Mouse (Mus musculus) heart, adult 2 months (tissue): ENCODE measurements at regions not wholly inside any gene's neighbourhood (a gene's known extent, or its start where the extent isn't known, plus 50 kb on each side); places are given as distances from the start of the nearest gene placed in this dataset.

ENCODE experiments used
- DNase-seq, 2 experiments: peaks; one replicate each; pipeline ENCODE4 v3.0.0; 2021
- H3K27ac ChIP-seq: fragments of 200-600 bp; 2 replicates; pipeline ENCODE4 v1.8.1; 2022
- H3K27me3 ChIP-seq: fragments of 200-500 bp; 2 replicates; pipeline ENCODE4 v1.6.1; 2012; ENCODE audit warnings: mild to moderate bottlenecking, low read length, inconsistent platforms, mixed read lengths; ENCODE audit not compliant: control insufficient read depth, insufficient read depth
- H3K36me3 ChIP-seq: fragments of 200-500 bp; 2 replicates; pipeline ENCODE4 v1.6.1; 2012; ENCODE audit warnings: low read length, inconsistent platforms; ENCODE audit not compliant: control insufficient read depth, insufficient read depth
- H3K4me1 ChIP-seq: fragments of 200-500 bp; 2 replicates; pipeline ENCODE4 v1.6.1; 2011; ENCODE audit warnings: low read length; ENCODE audit not compliant: control insufficient read depth, insufficient read depth
- H3K4me3 ChIP-seq: fragments of 200-600 bp; 2 replicates; pipeline ENCODE4 v1.8.1; 2022
- H3K79me2 ChIP-seq: fragments of 200-500 bp; replicated peaks from 2 replicates; pipeline ENCODE4 v1.6.1; 2012; ENCODE audit warnings: mild to moderate bottlenecking, inconsistent platforms, low read length, moderate library complexity, mixed read lengths; ENCODE audit not compliant: control insufficient read depth, insufficient read depth
- H3K9ac ChIP-seq: fragments of 200-500 bp; 2 replicates; pipeline ENCODE4 v1.6.1; 2012; ENCODE audit warnings: low read depth, mild to moderate bottlenecking, control low read depth, inconsistent platforms, low read length, mixed read lengths
- CTCF ChIP-seq: fragments of 200-600 bp; IDR thresholded peaks from 2 replicates; pipeline ENCODE4 v1.8.1; 2022; ENCODE audit warnings: antibody characterized with exemption, mild to moderate bottlenecking, moderate library complexity
- EP300 ChIP-seq: fragments of 200-500 bp; IDR thresholded peaks from 2 replicates; pipeline ENCODE4 v1.6.1; 2011; ENCODE audit warnings: low read depth, low read length, control low read depth; ENCODE audit not compliant: insufficient read depth
- POLR2A ChIP-seq: fragments of 200-500 bp; IDR thresholded peaks from 2 replicates; pipeline ENCODE4 v1.6.1; 2011; ENCODE audit warnings: mild to moderate bottlenecking, low read depth, low read length, control low read depth; ENCODE audit not compliant: insufficient read depth
- WGBS: fragments of 180-500 bp; shearing (Covaris S2); methylation state at CpG from one replicate; pipeline ENCODE4 v1.1.7; 2018; 5-methylcytosine and 5-hydroxymethylcytosine counted together
- intact Hi-C: fragments of 180-260 bp; cut with DNase I; formaldehyde crosslinking; loops from one replicate; pipeline ENCODE4 v1.15.1; 2025

DNA sequence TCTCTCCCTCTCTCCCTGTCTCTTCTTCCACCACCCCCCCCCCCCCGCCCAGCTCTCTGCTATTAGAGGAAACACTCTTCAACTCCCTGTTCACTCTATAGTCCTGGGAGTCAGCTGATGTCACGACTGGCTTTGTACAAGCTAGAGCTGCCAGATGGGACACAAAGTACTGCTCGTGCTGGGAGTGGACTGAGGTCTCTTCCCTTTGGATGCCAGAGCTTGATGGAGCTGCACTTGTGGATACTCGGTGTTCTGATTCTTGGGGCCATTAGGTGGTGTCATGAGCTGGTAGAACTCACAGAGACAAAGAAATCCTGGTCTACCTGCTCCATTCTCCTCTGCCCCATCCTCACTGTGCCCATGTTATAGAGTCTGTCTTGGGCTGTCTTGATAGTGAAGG, 415.9 kb downstream of the Rps24 start:
- H3K27me3 ChIP-seq: no peaks in the 10 kb centered on the region
- no peak overlapping the region for H3K4me3 ChIP-seq
- intact Hi-C loops: loop anchor here (5.0 to 10.0 kb wide), 5 partner anchors 121 to 662 kb away; partner anchors contain the start of gene Zmiz1
- H3K27ac ChIP-seq: no peak overlapping the region
- 14% methylated on average over 3 of the region's 4 CpGs for WGBS
- TF ChIP-seq POLR2A (no peak), EP300 (peak; percentile 98), CTCF (peak; percentile 62)
- no peaks in the 10 kb centered on the region for H3K79me2 ChIP-seq
- peaks cover 2% of the 10 kb centered on the region for H3K4me1 ChIP-seq
- no peak overlapping the region for H3K9ac ChIP-seq
- H3K36me3 ChIP-seq: no peaks in the 10 kb centered on the region
- peak; percentile 38 to 74 for DNase-seq

- intact Hi-C loops: loop anchor here (5.0 to 10.0 kb wide), 5 partner anchors 122 to 660 kb away; partner anchors contain the start of gene Zmiz1
- no peak overlapping the region for H3K9ac ChIP-seq
- no peak for DNase-seq
- WGBS: 83% methylated on average over 6 of the region's 6 CpGs
- no peaks in the 10 kb centered on the region for H3K79me2 ChIP-seq
- no peak overlapping the region for H3K4me3 ChIP-seq
- H3K4me1 ChIP-seq: peaks cover 2% of the 10 kb centered on the region
- no peaks in the 10 kb centered on the region for H3K27me3 ChIP-seq
- TF ChIP-seq CTCF: no peak
- no peak for TF ChIP-seq POLR2A
- TF ChIP-seq EP300: no peak
- no peaks in the 10 kb centered on the region for H3K36me3 ChIP-seq
- H3K27ac ChIP-seq: no peak overlapping the region
These were observed 417.8 kb downstream of the Rps24 start for GRCm38 (mm10) chr14:24904712-24905111.

DNA sequence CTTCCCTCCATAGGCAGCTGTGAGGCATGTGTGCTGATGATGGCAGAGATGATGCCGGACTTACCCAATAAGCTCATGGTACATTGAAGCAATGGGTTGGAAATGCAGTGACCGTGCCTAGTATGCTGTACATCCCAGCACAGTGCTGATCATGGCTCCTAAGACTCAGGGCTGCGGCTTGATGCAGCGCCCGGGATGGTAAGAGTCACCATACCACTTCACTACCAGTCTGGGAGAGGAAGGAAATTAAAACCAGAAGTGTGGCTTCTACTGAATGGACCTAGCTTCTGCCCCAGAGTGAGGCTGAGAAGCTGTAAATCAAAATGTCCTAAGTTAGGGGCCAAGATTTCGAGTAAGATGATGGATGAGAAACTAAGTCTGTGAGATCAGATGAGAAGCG, 420.0 kb downstream of the Rps24 start:
- no peaks in the 10 kb centered on the region for H3K4me1 ChIP-seq
- WGBS: 88% methylated on average over 7 of the region's 7 CpGs
- no peak overlapping the region for H3K27ac ChIP-seq
- H3K4me3 ChIP-seq: no peak overlapping the region
- H3K79me2 ChIP-seq: no peaks in the 10 kb centered on the region
- no peaks in the 10 kb centered on the region for H3K27me3 ChIP-seq
- no peak overlapping the region for H3K9ac ChIP-seq
- TF ChIP-seq EP300: no peak
- TF ChIP-seq CTCF: no peak
- DNase-seq: no peak
- intact Hi-C loops: loop anchor here (10.0 kb wide), 3 partner anchors 278 to 658 kb away; no protein-coding TSS in a partner anchor
- H3K36me3 ChIP-seq: no peaks in the 10 kb centered on the region

DNA sequence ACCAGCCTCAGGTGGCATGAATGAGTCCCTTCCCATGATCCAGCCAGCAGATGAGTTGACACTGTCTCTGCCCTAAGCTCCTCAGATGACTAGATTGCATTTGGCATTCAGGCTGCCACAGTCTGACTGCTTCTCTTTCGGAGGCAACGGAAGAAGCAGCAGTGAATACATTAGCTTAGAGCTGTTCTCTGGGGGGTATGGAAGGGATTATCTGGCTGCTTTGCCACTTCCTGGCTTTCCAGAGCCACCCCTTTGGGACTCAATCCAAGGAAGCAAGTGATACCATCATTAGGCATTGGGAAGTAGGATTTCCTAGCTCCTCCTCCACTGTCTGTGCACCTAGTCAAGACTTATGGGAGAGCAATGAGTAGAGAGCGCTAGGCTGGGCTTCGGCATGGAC, 421.5 kb downstream of the Rps24 start:
- intact Hi-C loops: loop anchor here (10.0 kb wide), 3 partner anchors 276 to 656 kb away; no protein-coding TSS in a partner anchor

GRCm38 (mm10) chr14:24911621-24912020, 424.7 kb downstream of the Rps24 start:
- intact Hi-C loops: no loop called here
- Histone ChIP-seq H3K4me1 (no peaks in the 10 kb centered on the region), H3K27me3 (no peaks in the 10 kb centered on the region), H3K27ac (no peak overlapping the region), H3K79me2 (no peaks in the 10 kb centered on the region), H3K4me3 (no peak overlapping the region), H3K9ac (no peak overlapping the region), H3K36me3 (no peaks in the 10 kb centered on the region)
- TF ChIP-seq CTCF (no peak), POLR2A (no peak), EP300 (no peak)
- 34% methylated on average over 6 of the region's 6 CpGs for WGBS
- DNase-seq: no peak

More for the DNA sequence above, 421.5 kb downstream of the Rps24 start:
- Histone ChIP-seq H3K27ac (no peak overlapping the region), H3K9ac (no peak overlapping the region), H3K79me2 (no peaks in the 10 kb centered on the region), H3K27me3 (no peaks in the 10 kb centered on the region), H3K4me3 (no peak overlapping the region), H3K36me3 (no peaks in the 10 kb centered on the region), H3K4me1 (no peaks in the 10 kb centered on the region)
- no peak for DNase-seq
- no peak for TF ChIP-seq CTCF
- no peak for TF ChIP-seq POLR2A
- TF ChIP-seq EP300: no peak
- 63% methylated on average over 4 of the region's 4 CpGs for WGBS

DNA sequence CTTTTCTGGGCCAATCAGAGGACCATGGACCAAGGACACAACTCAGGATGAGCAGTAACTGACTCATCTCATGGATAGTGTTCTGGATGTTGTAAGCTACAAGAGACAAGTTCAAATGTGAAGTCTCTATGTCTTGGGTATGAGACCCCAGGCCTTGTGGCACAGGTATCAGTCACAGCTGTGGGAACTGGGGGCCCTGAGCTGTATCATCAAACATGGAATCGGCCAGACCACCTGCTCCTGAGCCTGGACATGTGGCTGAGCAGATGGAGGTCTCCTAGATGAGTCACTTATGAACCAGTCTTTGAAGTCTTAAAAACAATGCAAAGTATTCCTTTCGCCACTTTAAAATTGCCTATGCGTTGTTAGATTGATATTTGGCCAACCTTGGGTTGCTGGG, 432.1 kb downstream of the Rps24 start:
- no peak overlapping the region for H3K4me3 ChIP-seq
- no peaks in the 10 kb centered on the region for H3K79me2 ChIP-seq
- intact Hi-C loops: no loop called here
- 87% methylated on average over 3 of the region's 3 CpGs for WGBS
- H3K27ac ChIP-seq: no peak overlapping the region
- no peaks in the 10 kb centered on the region for H3K4me1 ChIP-seq
- H3K27me3 ChIP-seq: no peaks in the 10 kb centered on the region
- no peak for DNase-seq
- TF ChIP-seq EP300 (no peak), CTCF (no peak), POLR2A (no peak)
- no peak overlapping the region for H3K9ac ChIP-seq
- no peaks in the 10 kb centered on the region for H3K36me3 ChIP-seq
